8 mouse cellular contexts compared by ENCODE assay signal in genomic region chr11:97408171-97408570, GRCm38 (mm10). TPM values are rescaled to one million over a fixed set of nuclear protein-coding genes. Genes with fewer than 3 reads are reported as not detected.
DNase-seq lines count a peak whose midpoint lies in the region; ATAC-seq and TF ChIP-seq lines count a peak whose summit lies in the region.
"Had no signal": no experiment of that assay in that cellular context is flagged by ENCODE, and none has a peak within 500 bp of the region (broad histone marks: within the 10 kb centered on the region; RNA-seq: fewer than 3 reads in every experiment).

No protein-coding gene starts in this region.

- H3K9me3 ChIP-seq in CH12.LX (replicated peaks; ENCODE audit: low read length), result no peaks in the 10 kb centered on the region
- H3K9me3 ChIP-seq: hindbrain, embryonic 15.5 days had no signal

- peaks cover 33 to 63% of the 10 kb centered on the region in 2 experiments for H3K4me1 ChIP-seq in CH12.LX (ENCODE audit: control insufficient read depth in 1 of 2, insufficient read depth in 2 of 2)

- H3K27ac ChIP-seq in CH12.LX (ENCODE audit: insufficient read depth, low read depth), result no peak overlapping the region
- H3K27ac ChIP-seq: hindbrain, embryonic 15.5 days had no signal

- peaks cover 35% of the 10 kb centered on the region for H3K27me3 ChIP-seq in CH12.LX (replicated peaks)
- H3K27me3 ChIP-seq: hindbrain, embryonic 15.5 days had no signal

- peak; percentile 95 for TF ChIP-seq RAD21 in CH12.LX (IDR thresholded peaks at IDR 0.05; ENCODE audit: low read depth, low read length)

- in situ Hi-C loops in CH12.LX (cut with MboI; ENCODE audit: low pct_ligation_motif_present, low pct_unique_long_range_greater_than_20kb, low sequenced_read_pairs), result loop anchor here (5.0 kb wide), 1 partner anchor 59 kb away; no protein-coding TSS in a partner anchor

- no peak overlapping the region for H3K9ac ChIP-seq in CH12.LX (ENCODE audit: insufficient read depth, low read depth)
- H3K9ac ChIP-seq: hindbrain, embryonic 15.5 days had no signal

- no peak overlapping the region for H3K4me2 ChIP-seq in CH12.LX (ENCODE audit: insufficient read depth, low read depth, poor library complexity, severe bottlenecking)
- H3K4me2 ChIP-seq: hindbrain, embryonic 15.5 days had no signal

- dilution Hi-C loops in CH12.LX (cut with MboI; ENCODE audit: extremely low pct_ligation_motif_present, extremely low pct_unique_long_range_greater_than_20kb, low sequenced_read_pairs), result no loop called here

- peak; percentile 84 to 86 for DNase-seq in B cell, adult 2 months
- DNase-seq in CH12.LX (ENCODE audit: extremely low read depth), result peak; percentile 89
- peak; percentile 87 for DNase-seq in c-Kit-positive CD71-negative TER-119-negative erythroid progenitor cells, embryonic 14.5 days (ENCODE audit: low read depth)
- DNase-seq in gastrocnemius, postnatal 14 days, result peak; percentile 79
- peak; percentile 68 for DNase-seq in large intestine, adult 2 months (ENCODE audit: low read depth, low spot score)
- DNase-seq in spleen, adult 18-20 months, result peak; percentile 38 to 80

- peak; percentile 59 for ATAC-seq in megakaryocyte progenitor cell, adult 5-6 weeks (replicated peaks; ENCODE audit: poor library complexity)

- intact Hi-C loops in gastrocnemius, postnatal 14 days (cut with DNase I; ENCODE audit: low total_unique reads), result no loop called here

- TF ChIP-seq POLR2A in CH12.LX (IDR thresholded peaks at IDR 0.05; ENCODE audit: low read depth, low read length), result no peak

- H3K36me3 ChIP-seq in CH12.LX (replicated peaks in 1 of 2; ENCODE audit: control insufficient read depth in 1 of 2, insufficient read depth in 1 of 2, low read length in 1 of 2), result no peaks in the 10 kb centered on the region
- H3K36me3 ChIP-seq: hindbrain, embryonic 15.5 days had no signal

- TF ChIP-seq CTCF in CH12.LX (conservative IDR thresholded peaks at IDR 0.05 in 1 of 2, IDR thresholded peaks at IDR 0.05 in 1 of 2; ENCODE audit: low read depth in 2 of 2, low read length in 2 of 2), result peak; percentile 79 to 97

- no peaks in the 10 kb centered on the region for H3K79me2 ChIP-seq in CH12.LX (replicated peaks; ENCODE audit: control insufficient read depth, extremely low read depth, insufficient read depth, poor library complexity, severe bottlenecking)

- no peak for TF ChIP-seq EP300 in CH12.LX (IDR thresholded peaks at IDR 0.05; ENCODE audit: low read length)

- 3% methylated on average over 6 of the region's 6 CpGs for WGBS in large intestine, adult 2 months

- H3K4me3 ChIP-seq in CH12.LX (replicated peaks in 1 of 3; ENCODE audit: low read depth in 2 of 3, low read length in 2 of 3, poor library complexity in 1 of 3), result no peak overlapping the region
- H3K4me3 ChIP-seq: hindbrain, embryonic 15.5 days had no signal

TF ChIP-seq in CH12.LX, 34 proteins besides CTCF, POLR2A, EP300 and RAD21:
- TF ChIP-seq SMC3 (IDR thresholded peaks at IDR 0.05; ENCODE audit: low read depth, low read length), result peak; percentile 99
- no peak for TF ChIP-seq MAX (IDR thresholded peaks at IDR 0.05; ENCODE audit: low read length)
- no peak for TF ChIP-seq MAZ (IDR thresholded peaks at IDR 0.05; ENCODE audit: low read depth, low read length)
- peak; percentile 97 for TF ChIP-seq ZC3H11A (IDR thresholded peaks at IDR 0.05; ENCODE audit: low read depth, low read length)
- 0 out of 2 replicates have a peak, but pooled peaks have one; percentile 18 for TF ChIP-seq IRF4 (IDR thresholded peaks at IDR 0.05; ENCODE audit: low read depth, low read length)

RNA-seq across cellular contexts. Expression of gene Arhgap23, which starts 7.2 kb away (rescaled TPM):
- total RNA-seq in CH12.LX (2012; rRNA removed) (2.1 and 4.2 TPM in 2 replicates), CH12.LX (2014; rRNA removed) (0.89 and 1.2 TPM in 2 replicates)
- 4.9 and 5.6 TPM in 2 replicates for polyA plus RNA-seq in CH12.LX (2012; ENCODE audit: insufficient read length, low read depth)
- 10 to 100 TPM; 10.5 to 12.2 TPM for total RNA-seq in gastrocnemius, postnatal 14 days (2021)
- polyA plus RNA-seq in large intestine, adult 2 months (2012; rRNA removed), result 5.7 and 6.4 TPM in 2 replicates
- total RNA-seq in megakaryocyte progenitor cell, adult 5-6 weeks (2015), result 6.3 and 8.0 TPM in 2 replicates
- 5.6 and 6.1 TPM in 2 replicates for total RNA-seq in megakaryocyte progenitor cell, adult 5-6 weeks (2017)

RNA-seq across cellular contexts. Expression of gene Socs7, which starts 45.8 kb away (rescaled TPM):
- 17.0 and 17.4 TPM in 2 replicates for total RNA-seq in CH12.LX (2012; rRNA removed)
- total RNA-seq in CH12.LX (2014; rRNA removed), result 10.2 and 11.9 TPM in 2 replicates
- polyA plus RNA-seq in CH12.LX (2012; ENCODE audit: insufficient read length, low read depth), result 14.2 and 15.1 TPM in 2 replicates
- total RNA-seq in gastrocnemius, postnatal 14 days (2021), result 10 to 100 TPM; 32.4 to 36.2 TPM
- 4.3 and 6.2 TPM in 2 replicates for polyA plus RNA-seq in large intestine, adult 2 months (2012; rRNA removed)
- 5.3 and 7.2 TPM in 2 replicates for total RNA-seq in megakaryocyte progenitor cell, adult 5-6 weeks (2015)
- total RNA-seq in megakaryocyte progenitor cell, adult 5-6 weeks (2017), result 10.2 and 11.0 TPM in 2 replicates

RNA-seq across cellular contexts. Expression of gene Gpr179, which starts 56.3 kb away (rescaled TPM):
- 0.04 and 0.08 TPM in 2 replicates for total RNA-seq in CH12.LX (2012; rRNA removed)
- not detected in 2 replicates for total RNA-seq in CH12.LX (2014; rRNA removed)
- polyA plus RNA-seq in CH12.LX (2012; ENCODE audit: insufficient read length, low read depth), result 0.03 and 0.05 TPM in 2 replicates
- under 1 TPM in 1 of 2 experiments, not detected in 1; 0.27 TPM for total RNA-seq in gastrocnemius, postnatal 14 days (2021)
- polyA plus RNA-seq in large intestine, adult 2 months (2012; rRNA removed), result 0.06 and 0.11 TPM in 2 replicates
- total RNA-seq in megakaryocyte progenitor cell, adult 5-6 weeks (2015), result 0.02 and 0.05 TPM in 2 replicates
- 0.10 TPM in 1 of 2 replicates, not detected in the other for total RNA-seq in megakaryocyte progenitor cell, adult 5-6 weeks (2017)
